Mouse (Mus musculus): Measurements from ENCODE around the gene Grin2c.
A peak's percentile ranks its signal among the peaks of the same experiment; 100 is the strongest.

Gene Grin2c

GRCm38 (mm10) chr11:115264136-115264861 lies 2.7 kb downstream of the Grin2c start:
- DNase-seq: no peak

GRCm38 (mm10) chr11:115262954-115263353 lies 4.1 kb downstream of the Grin2c start:
- no peak for DNase-seq

- no peak for DNase-seq
These were observed 7.9 kb downstream of the Grin2c start for GRCm38 (mm10) chr11:115259134-115259533.

- peak in 1 of 2 experiments; percentile 27 for DNase-seq
These were observed 9.1 kb downstream of the Grin2c start for GRCm38 (mm10) chr11:115257775-115258510.

- no peak for DNase-seq
These were observed 15.8 kb downstream of the Grin2c start for GRCm38 (mm10) chr11:115251258-115251657.

GRCm38 (mm10) chr11:115250405-115251090 lies 16.5 kb downstream of the Grin2c start:
- DNase-seq: no peak

GRCm38 (mm10) chr11:115249721-115250404 lies 17.2 kb downstream of the Grin2c start:
- DNase-seq: no peak

GRCm38 (mm10) chr11:115247945-115248344 lies 19.1 kb downstream of the Grin2c start:
- no peak for DNase-seq

GRCm38 (mm10) chr11:115247240-115247639 lies 19.8 kb downstream of the Grin2c start:
- no peak for DNase-seq

- DNase-seq: no peak
These were observed 20.7 kb downstream of the Grin2c start for GRCm38 (mm10) chr11:115246386-115246785.

- DNase-seq: peak; percentile 17 to 54
These were observed 22.2 kb downstream of the Grin2c start for GRCm38 (mm10) chr11:115244840-115245239.

- DNase-seq: no peak
These were observed 23.3 kb downstream of the Grin2c start for GRCm38 (mm10) chr11:115243783-115244182.

GRCm38 (mm10) chr11:115242746-115243145 lies 24.3 kb downstream of the Grin2c start:
- no peak for DNase-seq

- no peak for DNase-seq
These were observed 25.6 kb downstream of the Grin2c start for GRCm38 (mm10) chr11:115241402-115241801.

GRCm38 (mm10) chr11:115236570-115236969 lies 30.5 kb downstream of the Grin2c start:
- no peak for DNase-seq

GRCm38 (mm10) chr11:115234320-115235044 lies 32.6 kb downstream of the Grin2c start:
- no peak for DNase-seq

- no peak for DNase-seq
These were observed 33.3 kb downstream of the Grin2c start for GRCm38 (mm10) chr11:115233526-115234290.

GRCm38 (mm10) chr11:115232889-115233288 lies 34.2 kb downstream of the Grin2c start:
- no peak for DNase-seq

- DNase-seq: no peak
These were observed 35.1 kb downstream of the Grin2c start for GRCm38 (mm10) chr11:115231924-115232323.

- peak; percentile 54 to 57 for DNase-seq
These were observed 35.7 kb downstream of the Grin2c start for GRCm38 (mm10) chr11:115231168-115231915.

Measured in kidney, adult 8-10 months (tissue).